Mouse (Mus musculus) midbrain, embryonic 13.5 days (tissue): ENCODE results near the gene Osbpl6. TPM values are rescaled to one million over a fixed set of nuclear protein-coding genes. Genes with fewer than 3 reads are reported as not detected.
"Not testable (repeated sequence)": the region's sequence is repeated elsewhere in the genome, so short reads cannot be mapped to it uniquely, and the experiment has no call there.

Source experiments
- ATAC-seq: fragments of 200-750 bp; cut with Nextera tagmentation; 2 replicates; pipeline ENCODE4 v1.8.0; 2017; ENCODE audit warnings: mild to moderate bottlenecking, moderate TSS enrichment, moderate library complexity
- H3K27ac ChIP-seq: fragments of 300-500 bp; sonication (generic); 2 replicates; pipeline ENCODE4 v1.5.1; 2015; ENCODE audit warnings: inconsistent platforms, mild to moderate bottlenecking, moderate library complexity
- H3K27me3 ChIP-seq: fragments of 300-500 bp; sonication (generic); 2 replicates; pipeline ENCODE4 v1.6.1; 2015; ENCODE audit warnings: mild to moderate bottlenecking, inconsistent platforms
- H3K36me3 ChIP-seq: fragments of 300-500 bp; sonication (generic); 2 replicates; pipeline ENCODE4 v1.6.1; 2015; ENCODE audit warnings: mild to moderate bottlenecking, inconsistent platforms
- H3K4me1 ChIP-seq: fragments of 300-500 bp; sonication (generic); replicated peaks from 2 replicates; pipeline ENCODE4 v1.6.1; 2015; ENCODE audit warnings: inconsistent platforms
- H3K4me2 ChIP-seq: fragments of 300-500 bp; sonication (generic); replicated peaks from 2 replicates; pipeline ENCODE4 v1.6.1; 2015; ENCODE audit warnings: moderate library complexity, mild to moderate bottlenecking, inconsistent platforms
- H3K4me3 ChIP-seq: fragments of 300-500 bp; sonication (generic); replicated peaks from 2 replicates; pipeline ENCODE4 v1.5.1; 2015; ENCODE audit warnings: mild to moderate bottlenecking, inconsistent platforms
- H3K9ac ChIP-seq: fragments of 300-500 bp; sonication (generic); replicated peaks from 2 replicates; pipeline ENCODE4 v1.6.1; 2015; ENCODE audit warnings: mild to moderate bottlenecking, inconsistent platforms
- H3K9me3 ChIP-seq: fragments of 300-500 bp; sonication (generic); 2 replicates; pipeline ENCODE4 v1.6.1; 2016; ENCODE audit warnings: mild to moderate bottlenecking, inconsistent platforms
- WGBS: fragments of 180-500 bp; shearing (Covaris S2); methylation state at CpG from one replicate; pipeline ENCODE4 v1.1.7; 2015; 5-methylcytosine and 5-hydroxymethylcytosine counted together
- polyA plus RNA-seq: library from polyadenylated mRNA; unstranded; fragments of >200 nt; fragmentation: Nextera tagmentation; extraction: Ambion mirVana; gene quantifications from 2 replicates; pipeline ENCODE4 v1.2.1, GENCODE M21; 2015

Osbpl6 gene
- polyA plus RNA-seq, 1 experiment from 2014 or later: 19.9 TPM

DNA sequence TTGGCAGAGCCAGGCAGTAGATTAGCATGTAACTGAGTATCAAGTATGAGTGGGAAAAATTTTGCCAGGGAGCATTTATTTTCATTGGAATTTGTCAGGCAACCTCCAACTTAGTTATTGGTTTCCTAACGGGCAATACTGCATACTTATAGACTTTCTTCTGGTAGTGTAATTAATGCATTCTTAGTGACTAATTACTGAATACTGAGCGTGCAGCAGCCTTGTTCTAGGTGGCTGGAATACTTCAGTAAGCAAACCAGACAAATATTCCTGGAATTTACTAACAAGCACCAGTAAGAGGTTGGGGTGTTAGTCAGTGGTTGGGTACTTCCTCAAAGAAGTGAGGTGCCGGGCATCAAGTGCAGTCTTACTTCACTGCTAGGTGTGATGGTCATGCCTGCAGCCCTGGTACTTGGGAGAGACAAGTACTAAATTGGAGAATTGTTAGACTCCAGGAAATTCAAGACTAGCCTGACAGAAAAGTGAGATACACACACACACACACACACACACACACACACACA lies 186.2 kb downstream of the Osbpl6 start:
- ATAC-seq: no peak
- Histone ChIP-seq H3K27ac (no peak overlapping the region), H3K4me1 (no peaks in the 10 kb centered on the region), H3K9me3 (no peaks in the 10 kb centered on the region), H3K9ac (no peak overlapping the region), H3K4me2 (no peak overlapping the region), H3K27me3 (no peaks in the 10 kb centered on the region), H3K4me3 (no peak overlapping the region), H3K36me3 (peaks cover 10% of the 10 kb centered on the region; the same call in 1 of the 2 replicates)
- 86% methylated on average over 3 of the region's 3 CpGs for WGBS

GRCm38 (mm10) chr2:76597521-76597920 lies 191.2 kb downstream of the Osbpl6 start:
- no peak for ATAC-seq
- Histone ChIP-seq H3K9ac (no peak overlapping the region), H3K4me1 (no peaks in the 10 kb centered on the region), H3K27me3 (no peaks in the 10 kb centered on the region), H3K27ac (no peak overlapping the region), H3K9me3 (no peaks in the 10 kb centered on the region), H3K36me3 (0 out of 2 replicates have a peak, but pooled peaks cover 2% of the 10 kb centered on the region), H3K4me3 (no peak overlapping the region), H3K4me2 (no peak overlapping the region)
- WGBS: 90% methylated on average over 11 of the region's 11 CpGs

DNA sequence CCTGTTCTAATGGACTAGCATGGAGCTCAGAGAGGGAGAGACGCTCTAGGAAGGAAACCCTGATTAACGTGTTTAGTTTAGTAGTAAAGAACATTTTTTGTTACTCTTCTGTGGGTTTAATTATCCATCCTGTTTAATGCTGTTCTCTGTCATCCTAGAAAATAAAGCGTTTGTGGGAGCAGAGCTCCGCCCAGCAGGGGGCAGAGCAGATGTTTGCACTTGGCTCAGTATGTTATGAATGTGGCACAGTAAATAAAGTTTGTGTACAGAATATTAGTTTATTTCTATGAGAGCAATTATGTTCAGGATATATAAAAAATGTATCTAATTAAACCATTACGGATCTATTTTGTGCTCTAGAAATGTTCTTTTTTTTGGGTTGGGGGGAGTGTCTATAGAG lies 192.9 kb downstream of the Osbpl6 start:
- Histone ChIP-seq H3K9me3 (no peaks in the 10 kb centered on the region), H3K27me3 (no peaks in the 10 kb centered on the region), H3K4me2 (no peak overlapping the region), H3K4me1 (no peaks in the 10 kb centered on the region), H3K9ac (no peak overlapping the region), H3K27ac (no peak overlapping the region), H3K36me3 (0 out of 2 replicates have a peak, but pooled peaks cover 2% of the 10 kb centered on the region), H3K4me3 (no peak overlapping the region)
- ATAC-seq: no peak
- 77% methylated on average over 5 of the region's 5 CpGs for whole genome bisulfite sequencing

DNA sequence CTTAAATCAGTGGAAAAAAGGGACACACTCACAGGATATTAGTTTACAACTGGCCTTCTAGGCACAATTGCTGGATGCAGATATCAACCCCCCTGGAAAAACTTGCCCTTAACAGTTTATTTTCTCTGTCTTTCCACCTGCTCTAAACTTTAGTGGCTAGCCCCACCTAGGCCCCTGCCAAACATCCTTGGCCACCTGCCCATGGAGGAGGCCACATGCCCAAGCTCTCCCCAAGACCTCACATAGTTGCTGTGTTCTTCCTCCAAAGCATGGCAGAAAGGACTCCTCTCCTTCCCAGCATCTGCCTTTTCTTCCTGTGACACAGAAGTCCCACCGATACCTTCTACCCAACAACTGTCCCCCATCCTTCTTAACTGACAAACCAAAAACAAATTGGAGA lies 195.9 kb downstream of the Osbpl6 start:
- WGBS: 95% methylated on average over 1 of the region's 1 CpGs
- no peak overlapping the region for H3K27ac ChIP-seq
- ATAC-seq: no peak

GRCm38 (mm10) chr2:76606704-76607103 lies 200.4 kb downstream of the Osbpl6 start:
- no peak overlapping the region for H3K4me2 ChIP-seq
- H3K27ac ChIP-seq: no peak overlapping the region
- no peaks in the 10 kb centered on the region for H3K4me1 ChIP-seq
- H3K9ac ChIP-seq: no peak overlapping the region
- no peak overlapping the region for H3K4me3 ChIP-seq
- no peak for ATAC-seq
- H3K36me3 ChIP-seq: no peaks in the 10 kb centered on the region
- H3K9me3 ChIP-seq: no peaks in the 10 kb centered on the region
- WGBS: 91% methylated on average over 3 of the region's 3 CpGs
- H3K27me3 ChIP-seq: no peaks in the 10 kb centered on the region

More for the DNA sequence above, 195.9 kb downstream of the Osbpl6 start:
- no peaks in the 10 kb centered on the region for H3K36me3 ChIP-seq
- H3K4me3 ChIP-seq: no peak overlapping the region
- no peaks in the 10 kb centered on the region for H3K4me1 ChIP-seq
- no peak overlapping the region for H3K4me2 ChIP-seq
- H3K9ac ChIP-seq: no peak overlapping the region
- no peaks in the 10 kb centered on the region for H3K9me3 ChIP-seq
- H3K27me3 ChIP-seq: no peaks in the 10 kb centered on the region

DNA sequence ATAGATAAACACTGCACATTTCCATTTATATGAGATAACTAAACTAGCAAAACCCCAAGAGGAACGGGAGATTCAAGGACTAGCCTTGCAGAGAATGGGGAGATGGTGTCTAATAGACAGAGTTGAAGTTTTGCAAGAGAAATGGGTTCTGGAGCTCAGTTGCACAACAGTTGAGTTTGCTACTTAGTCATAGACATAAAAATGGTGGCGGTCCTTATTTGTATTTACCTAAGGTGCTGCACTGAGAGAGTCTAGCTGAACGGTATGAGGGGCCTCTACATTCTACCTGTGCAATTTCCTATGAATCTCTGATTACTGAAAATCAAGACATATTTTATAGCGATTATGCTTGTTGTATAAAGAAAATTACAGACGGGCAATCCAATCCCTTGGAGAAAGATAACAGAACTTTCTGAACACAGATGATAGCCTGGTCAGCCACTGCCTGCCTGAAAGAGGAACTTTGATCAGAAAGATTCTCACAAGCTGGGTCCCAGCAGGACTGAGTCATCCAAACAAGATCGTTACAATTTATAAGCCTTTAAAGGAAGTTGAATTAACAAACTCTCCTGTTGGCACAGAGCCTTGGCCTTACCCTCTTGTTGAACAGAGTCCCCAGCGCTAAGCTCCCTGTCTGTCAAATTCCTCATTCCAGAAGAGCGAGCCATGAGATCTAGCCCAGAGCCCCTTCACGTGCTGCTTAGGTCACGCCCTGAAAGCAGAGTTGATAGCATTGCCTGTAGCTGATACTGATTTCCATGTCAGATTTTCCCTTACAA lies 204.2 kb downstream of the Osbpl6 start:
- 84% methylated on average over 10 of the region's 10 CpGs for WGBS
- no peaks in the 10 kb centered on the region for H3K36me3 ChIP-seq
- no peak for ATAC-seq

GRCm38 (mm10) chr2:76611996-76612395 lies 205.7 kb downstream of the Osbpl6 start:
- no peaks in the 10 kb centered on the region for H3K9me3 ChIP-seq
- no peak overlapping the region for H3K27ac ChIP-seq
- no peak for ATAC-seq
- no peak overlapping the region for H3K4me3 ChIP-seq
- H3K4me1 ChIP-seq: no peaks in the 10 kb centered on the region
- no peaks in the 10 kb centered on the region for H3K36me3 ChIP-seq
- no peak overlapping the region for H3K9ac ChIP-seq
- H3K4me2 ChIP-seq: no peak overlapping the region
- no peaks in the 10 kb centered on the region for H3K27me3 ChIP-seq
- 88% methylated on average over 3 of the region's 3 CpGs for WGBS

More for the DNA sequence above, 204.2 kb downstream of the Osbpl6 start:
- H3K27me3 ChIP-seq: no peaks in the 10 kb centered on the region
- H3K4me3 ChIP-seq: no peak overlapping the region
- no peaks in the 10 kb centered on the region for H3K4me1 ChIP-seq
- no peak overlapping the region for H3K4me2 ChIP-seq
- no peak overlapping the region for H3K9ac ChIP-seq
- H3K27ac ChIP-seq: no peak overlapping the region
- no peaks in the 10 kb centered on the region for H3K9me3 ChIP-seq

- Histone ChIP-seq H3K4me2 (no peak overlapping the region), H3K4me3 (no peak overlapping the region), H3K27ac (no peak overlapping the region), H3K27me3 (no peaks in the 10 kb centered on the region), H3K9me3 (no peaks in the 10 kb centered on the region), H3K9ac (no peak overlapping the region), H3K36me3 (peaks cover 8% of the 10 kb centered on the region), H3K4me1 (no peaks in the 10 kb centered on the region)
- WGBS: 39% methylated on average over 1 of the region's 1 CpGs
- ATAC-seq: peak; percentile 62
These were observed 211.8 kb downstream of the Osbpl6 start for GRCm38 (mm10) chr2:76618078-76618477.

DNA sequence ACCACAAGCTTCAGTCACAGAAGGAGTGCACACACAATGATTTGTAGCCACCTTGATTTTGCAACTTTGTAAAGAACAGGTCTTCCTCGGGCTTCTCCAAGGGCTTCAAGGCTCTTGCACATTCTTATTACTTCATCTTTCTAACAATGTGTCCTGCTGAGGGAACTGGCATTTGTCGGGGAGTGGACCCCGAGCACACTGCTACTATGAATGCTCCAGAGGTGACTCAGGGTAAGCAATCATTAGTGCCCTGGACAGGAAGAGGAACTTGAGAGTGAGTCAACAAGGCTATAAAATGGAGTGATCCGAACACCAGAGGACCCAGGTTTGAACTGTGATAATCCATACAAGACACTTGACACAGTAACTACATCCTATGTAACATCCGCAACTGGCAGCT lies 213.9 kb downstream of the Osbpl6 start:
- H3K27me3 ChIP-seq: no peaks in the 10 kb centered on the region
- no peak for ATAC-seq
- WGBS: 93% methylated on average over 5 of the region's 5 CpGs
- H3K4me1 ChIP-seq: no peaks in the 10 kb centered on the region
- no peaks in the 10 kb centered on the region for H3K9me3 ChIP-seq
- H3K27ac ChIP-seq: no peak overlapping the region
- H3K4me3 ChIP-seq: no peak overlapping the region
- peaks cover 27% of the 10 kb centered on the region for H3K36me3 ChIP-seq
- H3K9ac ChIP-seq: no peak overlapping the region
- H3K4me2 ChIP-seq: no peak overlapping the region

GRCm38 (mm10) chr2:76621724-76622123 lies 215.4 kb downstream of the Osbpl6 start:
- no peak for ATAC-seq
- Histone ChIP-seq H3K4me3 (no peak overlapping the region), H3K27me3 (no peaks in the 10 kb centered on the region), H3K36me3 (peaks cover 41% of the 10 kb centered on the region), H3K27ac (no peak overlapping the region), H3K9ac (no peak overlapping the region), H3K4me1 (no peaks in the 10 kb centered on the region), H3K9me3 (peaks cover 7% of the 10 kb centered on the region), H3K4me2 (no peak overlapping the region)
- 85% methylated on average over 1 of the region's 1 CpGs for WGBS

DNA sequence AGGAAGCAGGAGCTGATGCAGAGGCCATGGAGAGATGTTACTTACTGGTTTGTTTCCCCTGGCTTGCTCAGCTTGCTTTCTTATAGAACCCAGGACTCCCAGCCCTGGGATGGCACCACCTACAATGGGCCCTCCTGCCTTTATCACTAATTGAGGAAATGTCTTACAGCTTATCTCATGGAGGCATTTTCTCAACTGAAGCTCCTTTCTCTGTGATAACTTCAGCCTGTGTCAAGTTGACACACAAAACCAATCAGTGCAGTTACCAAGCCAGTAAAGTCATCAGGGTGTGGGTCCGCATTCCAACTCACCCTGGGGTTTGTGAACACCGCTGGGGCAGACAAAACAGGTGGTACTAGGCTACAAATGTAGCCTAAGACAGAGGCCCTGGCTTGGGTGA lies 216.0 kb downstream of the Osbpl6 start:
- H3K36me3 ChIP-seq: peaks cover 47% of the 10 kb centered on the region
- H3K4me1 ChIP-seq, ATAC-seq, H3K27ac ChIP-seq, H3K9me3 ChIP-seq, H3K4me2 ChIP-seq, H3K9ac ChIP-seq, H3K4me3 ChIP-seq, H3K27me3 ChIP-seq: not testable (repeated sequence)
- WGBS: 91% methylated on average over 2 of the region's 2 CpGs

DNA sequence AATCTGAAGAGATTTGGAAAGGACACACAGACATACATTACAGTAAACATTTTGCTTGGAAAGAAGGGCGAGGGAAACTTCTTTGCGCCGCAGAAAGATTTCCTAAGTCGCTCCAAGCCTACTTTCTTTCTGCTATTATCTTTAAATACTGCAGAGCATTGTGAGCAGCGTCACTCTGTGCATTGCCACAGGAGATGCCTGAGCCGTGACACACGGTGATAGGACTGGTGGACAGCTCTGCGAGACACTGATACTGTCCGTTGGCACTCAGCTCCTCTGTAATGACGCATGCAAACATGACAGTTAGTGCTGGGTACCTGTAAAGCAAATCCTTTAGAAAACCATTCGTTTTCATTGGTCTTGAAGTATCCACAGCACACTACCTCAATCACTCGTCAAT lies 224.0 kb downstream of the Osbpl6 start:
- 97% methylated on average over 12 of the region's 12 CpGs for WGBS
- Histone ChIP-seq H3K4me3 (no peak overlapping the region), H3K4me1 (no peaks in the 10 kb centered on the region), H3K9ac (no peak overlapping the region), H3K27ac (no peak overlapping the region), H3K27me3 (no peaks in the 10 kb centered on the region), H3K4me2 (no peak overlapping the region), H3K36me3 (peaks cover 92% of the 10 kb centered on the region), H3K9me3 (peaks cover 9% of the 10 kb centered on the region)
- no peak for ATAC-seq
